Mouse (Mus musculus): ENCODE data around the gene Ankef1. TPM values are rescaled to one million over a fixed set of nuclear protein-coding genes. Genes with fewer than 3 reads are reported as not detected.

Ankef1 gene
- 0.05 TPM in 1 of 2 replicates, not detected in the other for polyA plus RNA-seq (2012; rRNA removed)

DNA sequence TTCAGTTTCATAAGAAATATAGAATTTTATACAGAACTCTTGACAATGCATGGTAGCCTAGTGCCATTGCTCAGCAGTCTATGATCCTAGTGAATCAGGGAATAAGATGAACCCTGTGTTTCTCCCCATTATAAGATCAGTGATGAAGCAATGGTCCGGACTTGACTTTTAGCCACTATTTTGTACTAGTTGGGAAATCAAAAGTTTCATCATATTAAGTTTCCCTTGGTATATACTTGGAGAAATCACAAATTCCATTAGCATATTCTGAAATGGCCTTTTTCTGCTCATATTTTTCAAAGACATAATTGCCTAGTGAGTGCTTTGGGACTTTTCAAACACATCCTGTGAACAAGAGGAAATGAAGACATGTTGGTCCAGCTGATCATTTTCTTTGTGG is at the start of gene Ankef1:
Gene Ankef1, plus strand, starts transcription at position 260 of the 400 bp plus-strand sequence.
- no peak within 1 kb of the TSS for H3K27ac ChIP-seq (ENCODE audit: insufficient read depth, low read length)
- H3K27me3 ChIP-seq (ENCODE audit: control insufficient read depth, insufficient read depth, low read length), result no peaks in the 10 kb centered on the region
- 88% methylated on average over 1 of the region's 1 CpGs for WGBS
- TF ChIP-seq POLR2A (IDR thresholded peaks at IDR 0.05; ENCODE audit: low read depth, low read length) (no peak), CTCF (IDR thresholded peaks at IDR 0.05; ENCODE audit: extremely low read depth, insufficient read depth, insufficient read length, insufficient replicate concordance) (no peak)
- H3K4me3 ChIP-seq (ENCODE audit: extremely low read depth, insufficient read depth, insufficient read length), result no peak within 1 kb of the TSS
- no peaks in the 10 kb centered on the region for H3K4me1 ChIP-seq (ENCODE audit: control insufficient read depth, insufficient read depth, insufficient read length)
- H3K36me3 ChIP-seq (ENCODE audit: control insufficient read depth, insufficient read depth, low read length), result no peaks in the 10 kb centered on the region
- no peak for DNase-seq (ENCODE audit: low read depth in 1 of 2, low spot score in 2 of 2)

- TF ChIP-seq CTCF (IDR thresholded peaks at IDR 0.05; ENCODE audit: extremely low read depth, insufficient read depth, insufficient read length, insufficient replicate concordance), result no peak
- no peak for TF ChIP-seq POLR2A (IDR thresholded peaks at IDR 0.05; ENCODE audit: low read depth, low read length)
- H3K36me3 ChIP-seq (ENCODE audit: control insufficient read depth, insufficient read depth, low read length), result no peaks in the 10 kb centered on the region
- H3K4me3 ChIP-seq (ENCODE audit: extremely low read depth, insufficient read depth, insufficient read length), result no peak overlapping the region
- no peaks in the 10 kb centered on the region for H3K4me1 ChIP-seq (ENCODE audit: control insufficient read depth, insufficient read depth, insufficient read length)
- H3K27ac ChIP-seq (ENCODE audit: insufficient read depth, low read length), result no peak overlapping the region
- no peak for DNase-seq (ENCODE audit: low read depth in 1 of 2, low spot score in 2 of 2)
- 76% methylated on average over 2 of the region's 2 CpGs for WGBS
- H3K27me3 ChIP-seq (ENCODE audit: control insufficient read depth, insufficient read depth, low read length), result no peaks in the 10 kb centered on the region
Measured at GRCm38 (mm10) chr2:136456468-136456867, 45.2 kb upstream of the Ankef1 start.

- Histone ChIP-seq H3K27ac (ENCODE audit: insufficient read depth, low read length) (no peak overlapping the region), H3K4me1 (ENCODE audit: control insufficient read depth, insufficient read depth, insufficient read length) (no peaks in the 10 kb centered on the region), H3K36me3 (ENCODE audit: control insufficient read depth, insufficient read depth, low read length) (no peaks in the 10 kb centered on the region), H3K4me3 (ENCODE audit: extremely low read depth, insufficient read depth, insufficient read length) (no peak overlapping the region), H3K27me3 (ENCODE audit: control insufficient read depth, insufficient read depth, low read length) (no peaks in the 10 kb centered on the region)
- 90% methylated on average over 3 of the region's 3 CpGs for WGBS
- DNase-seq (ENCODE audit: low read depth in 1 of 2, low spot score in 2 of 2), result no peak
- TF ChIP-seq POLR2A (IDR thresholded peaks at IDR 0.05; ENCODE audit: low read depth, low read length) (no peak), CTCF (IDR thresholded peaks at IDR 0.05; ENCODE audit: extremely low read depth, insufficient read depth, insufficient read length, insufficient replicate concordance) (no peak)
Measured at GRCm38 (mm10) chr2:136456875-136457274, 44.8 kb upstream of the Ankef1 start.

- TF ChIP-seq POLR2A (IDR thresholded peaks at IDR 0.05; ENCODE audit: low read depth, low read length) (no peak), CTCF (IDR thresholded peaks at IDR 0.05; ENCODE audit: extremely low read depth, insufficient read depth, insufficient read length, insufficient replicate concordance) (no peak)
- no peak overlapping the region for H3K27ac ChIP-seq (ENCODE audit: insufficient read depth, low read length)
- 77% methylated on average over 3 of the region's 3 CpGs for WGBS
- H3K4me1 ChIP-seq (ENCODE audit: control insufficient read depth, insufficient read depth, insufficient read length), result no peaks in the 10 kb centered on the region
- no peaks in the 10 kb centered on the region for H3K36me3 ChIP-seq (ENCODE audit: control insufficient read depth, insufficient read depth, low read length)
- H3K4me3 ChIP-seq (ENCODE audit: extremely low read depth, insufficient read depth, insufficient read length), result no peak overlapping the region
- DNase-seq (ENCODE audit: low read depth in 1 of 2, low spot score in 2 of 2), result no peak
- no peaks in the 10 kb centered on the region for H3K27me3 ChIP-seq (ENCODE audit: control insufficient read depth, insufficient read depth, low read length)
Measured at GRCm38 (mm10) chr2:136477656-136478055, 24.1 kb upstream of the Ankef1 start.

GRCm38 (mm10) chr2:136482269-136482668 is 19.4 kb upstream of the Ankef1 start:
- Histone ChIP-seq H3K27me3 (ENCODE audit: control insufficient read depth, insufficient read depth, low read length) (no peaks in the 10 kb centered on the region), H3K36me3 (ENCODE audit: control insufficient read depth, insufficient read depth, low read length) (no peaks in the 10 kb centered on the region), H3K27ac (ENCODE audit: insufficient read depth, low read length) (no peak overlapping the region), H3K4me1 (ENCODE audit: control insufficient read depth, insufficient read depth, insufficient read length) (no peaks in the 10 kb centered on the region), H3K4me3 (ENCODE audit: extremely low read depth, insufficient read depth, insufficient read length) (no peak overlapping the region; the same call in 1 of the 2 replicates)
- WGBS, result 86% methylated on average over 5 of the region's 5 CpGs
- no peak for TF ChIP-seq POLR2A (IDR thresholded peaks at IDR 0.05; ENCODE audit: low read depth, low read length)
- no peak for TF ChIP-seq CTCF (IDR thresholded peaks at IDR 0.05; ENCODE audit: extremely low read depth, insufficient read depth, insufficient read length, insufficient replicate concordance)
- no peak for DNase-seq (ENCODE audit: low read depth in 1 of 2, low spot score in 2 of 2)

DNA sequence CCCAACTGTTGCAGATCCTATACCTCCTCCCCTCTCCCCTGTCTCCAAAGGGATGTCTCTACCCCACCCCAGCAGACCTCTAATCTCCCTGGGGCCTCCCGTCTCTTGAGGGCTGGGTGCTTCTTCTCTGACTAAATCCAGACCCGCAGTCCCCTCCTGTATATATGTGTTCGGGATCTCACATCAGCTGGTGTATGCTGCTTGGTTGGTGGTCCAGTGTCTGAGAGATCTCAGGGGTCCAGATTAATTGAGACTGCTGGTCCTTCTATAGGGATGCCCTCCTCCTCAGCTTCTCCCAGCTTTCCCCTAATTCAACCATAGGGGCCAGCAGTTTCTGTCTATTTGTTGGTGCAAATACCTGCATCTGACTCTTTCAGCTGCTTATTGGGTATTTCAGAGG is 18.7 kb upstream of the Ankef1 start:
- no peaks in the 10 kb centered on the region for H3K27me3 ChIP-seq (ENCODE audit: control insufficient read depth, insufficient read depth, low read length)
- TF ChIP-seq CTCF (IDR thresholded peaks at IDR 0.05; ENCODE audit: extremely low read depth, insufficient read depth, insufficient read length, insufficient replicate concordance) (no peak), POLR2A (IDR thresholded peaks at IDR 0.05; ENCODE audit: low read depth, low read length) (no peak)
- DNase-seq (ENCODE audit: low read depth in 1 of 2, low spot score in 2 of 2), result no peak
- H3K36me3 ChIP-seq (ENCODE audit: control insufficient read depth, insufficient read depth, low read length), result no peaks in the 10 kb centered on the region
- no peaks in the 10 kb centered on the region for H3K4me1 ChIP-seq (ENCODE audit: control insufficient read depth, insufficient read depth, insufficient read length)
- H3K27ac ChIP-seq (ENCODE audit: insufficient read depth, low read length), result no peak overlapping the region
- 89% methylated on average over 3 of the region's 3 CpGs for WGBS
- H3K4me3 ChIP-seq (ENCODE audit: extremely low read depth, insufficient read depth, insufficient read length), result no peak overlapping the region

GRCm38 (mm10) chr2:136484955-136485354 is 16.8 kb upstream of the Ankef1 start:
- Histone ChIP-seq H3K27ac (ENCODE audit: insufficient read depth, low read length) (no peak overlapping the region), H3K27me3 (ENCODE audit: control insufficient read depth, insufficient read depth, low read length) (no peaks in the 10 kb centered on the region), H3K4me1 (ENCODE audit: control insufficient read depth, insufficient read depth, insufficient read length) (no peaks in the 10 kb centered on the region), H3K4me3 (ENCODE audit: extremely low read depth, insufficient read depth, insufficient read length) (no peak overlapping the region), H3K36me3 (ENCODE audit: control insufficient read depth, insufficient read depth, low read length) (no peaks in the 10 kb centered on the region)
- no peak for DNase-seq (ENCODE audit: low read depth in 1 of 2, low spot score in 2 of 2)
- TF ChIP-seq CTCF (IDR thresholded peaks at IDR 0.05; ENCODE audit: extremely low read depth, insufficient read depth, insufficient read length, insufficient replicate concordance) (no peak), POLR2A (IDR thresholded peaks at IDR 0.05; ENCODE audit: low read depth, low read length) (no peak)
- WGBS, result 79% methylated on average over 3 of the region's 3 CpGs

Data from spleen, adult 2 months (tissue).